Mouse (Mus musculus): Measurements from ENCODE around the gene Gzmk. TPM values are rescaled to one million over a fixed set of nuclear protein-coding genes. Genes with fewer than 3 reads are reported as not detected.

The Gzmk gene
- polyA plus RNA-seq, 1 experiment: not detected

- H3K9me3 ChIP-seq: no peaks in the 10 kb centered on the region; the same call in 1 of the 2 replicates
- no peak overlapping the region for H3K4me3 ChIP-seq (replicated peaks)
- H3K27me3 ChIP-seq (replicated peaks): no peaks in the 10 kb centered on the region
- TF ChIP-seq FLI1 (IDR thresholded peaks at IDR 0.05; ENCODE audit: low read length): no peak
- no peak for TF ChIP-seq GATA1 (IDR thresholded peaks at IDR 0.05; ENCODE audit: borderline replicate concordance, low read length)
- H3K4me1 ChIP-seq: no peaks in the 10 kb centered on the region
- H3K36me3 ChIP-seq (replicated peaks; ENCODE audit: low read length): no peaks in the 10 kb centered on the region
Measured at GRCm38 (mm10) chr13:113174162-113174561, 51.5 kb downstream of the Gzmk start.

GRCm38 (mm10) chr13:113170256-113170655, 55.5 kb downstream of the Gzmk start:
- H3K36me3 ChIP-seq (replicated peaks; ENCODE audit: low read length): no peaks in the 10 kb centered on the region
- no peaks in the 10 kb centered on the region for H3K27me3 ChIP-seq (replicated peaks)
- H3K4me3 ChIP-seq (replicated peaks): no peak overlapping the region
- TF ChIP-seq GATA1 (IDR thresholded peaks at IDR 0.05; ENCODE audit: borderline replicate concordance, low read length): no peak
- TF ChIP-seq FLI1 (IDR thresholded peaks at IDR 0.05; ENCODE audit: low read length): no peak
- no peaks in the 10 kb centered on the region for H3K4me1 ChIP-seq
- H3K9me3 ChIP-seq: no peaks in the 10 kb centered on the region; the same call in 1 of the 2 replicates

GRCm38 (mm10) chr13:113168018-113168534, 57.6 kb downstream of the Gzmk start:
- Histone ChIP-seq H3K27me3 (replicated peaks) (no peaks in the 10 kb centered on the region), H3K36me3 (replicated peaks; ENCODE audit: low read length) (no peaks in the 10 kb centered on the region), H3K4me1 (no peaks in the 10 kb centered on the region), H3K4me3 (replicated peaks) (no peak overlapping the region), H3K9me3 (no peaks in the 10 kb centered on the region; the same call in 1 of the 2 replicates)
- TF ChIP-seq FLI1 (IDR thresholded peaks at IDR 0.05; ENCODE audit: low read length) (no peak), GATA1 (IDR thresholded peaks at IDR 0.05; ENCODE audit: borderline replicate concordance, low read length) (no peak)

GRCm38 (mm10) chr13:113164252-113165005, 61.3 kb downstream of the Gzmk start:
- no peak overlapping the region for H3K4me3 ChIP-seq (replicated peaks)
- TF ChIP-seq GATA1 (IDR thresholded peaks at IDR 0.05; ENCODE audit: borderline replicate concordance, low read length) (no peak), FLI1 (IDR thresholded peaks at IDR 0.05; ENCODE audit: low read length) (no peak)
- H3K36me3 ChIP-seq (replicated peaks; ENCODE audit: low read length): no peaks in the 10 kb centered on the region
- peaks cover 2% of the 10 kb centered on the region; the same call in 1 of the 2 replicates for H3K9me3 ChIP-seq
- no peaks in the 10 kb centered on the region for H3K27me3 ChIP-seq (replicated peaks)
- H3K4me1 ChIP-seq: no peaks in the 10 kb centered on the region

GRCm38 (mm10) chr13:113151556-113151955, 74.2 kb downstream of the Gzmk start:
- Histone ChIP-seq H3K27me3 (replicated peaks) (no peaks in the 10 kb centered on the region), H3K36me3 (replicated peaks; ENCODE audit: low read length) (no peaks in the 10 kb centered on the region), H3K4me3 (replicated peaks) (no peak overlapping the region), H3K9me3 (peaks cover 6% of the 10 kb centered on the region), H3K4me1 (no peaks in the 10 kb centered on the region)
- TF ChIP-seq FLI1 (IDR thresholded peaks at IDR 0.05; ENCODE audit: low read length) (no peak), GATA1 (IDR thresholded peaks at IDR 0.05; ENCODE audit: borderline replicate concordance, low read length) (no peak)

GRCm38 (mm10) chr13:113139597-113139996, 86.1 kb downstream of the Gzmk start:
- Histone ChIP-seq H3K9me3 (no peaks in the 10 kb centered on the region), H3K27me3 (replicated peaks) (no peaks in the 10 kb centered on the region), H3K4me3 (replicated peaks) (no peak overlapping the region), H3K36me3 (replicated peaks; ENCODE audit: low read length) (no peaks in the 10 kb centered on the region), H3K4me1 (no peaks in the 10 kb centered on the region)
- TF ChIP-seq FLI1 (IDR thresholded peaks at IDR 0.05; ENCODE audit: low read length) (no peak), GATA1 (IDR thresholded peaks at IDR 0.05; ENCODE audit: borderline replicate concordance, low read length) (no peak)

- Histone ChIP-seq H3K36me3 (replicated peaks; ENCODE audit: low read length) (no peaks in the 10 kb centered on the region), H3K9me3 (peaks cover 3% of the 10 kb centered on the region; the same call in 1 of the 2 replicates), H3K4me3 (replicated peaks) (no peak overlapping the region), H3K27me3 (replicated peaks) (no peaks in the 10 kb centered on the region), H3K4me1 (no peaks in the 10 kb centered on the region)
- TF ChIP-seq FLI1 (IDR thresholded peaks at IDR 0.05; ENCODE audit: low read length) (no peak), GATA1 (IDR thresholded peaks at IDR 0.05; ENCODE audit: borderline replicate concordance, low read length) (no peak)
Measured at GRCm38 (mm10) chr13:113129974-113130373, 95.7 kb downstream of the Gzmk start.

Other genes starting within 250 kb of the Gzmk start
- 0.67 TPM in 1 of 2 replicates, not detected in the other for gene Ccno, start 238.1 kb downstream of the Gzmk start, polyA plus RNA-seq (2012; ENCODE audit: insufficient read depth, low replicate concordance)
- not detected in 2 replicates for gene Mcidas, start 232.1 kb downstream of the Gzmk start, polyA plus RNA-seq (2012; ENCODE audit: insufficient read depth, low replicate concordance)
- gene Cdc20b, start 190.8 kb downstream of the Gzmk start, polyA plus RNA-seq (2012; ENCODE audit: insufficient read depth, low replicate concordance): not detected in 2 replicates
- gene Gpx8, start 179.5 kb downstream of the Gzmk start, polyA plus RNA-seq (2012; ENCODE audit: insufficient read depth, low replicate concordance): not detected in 2 replicates
- gene Gzma, start 124.9 kb downstream of the Gzmk start, polyA plus RNA-seq (2012; ENCODE audit: insufficient read depth, low replicate concordance): not detected in 2 replicates
- not detected in 2 replicates for gene Esm1, start 16.2 kb downstream of the Gzmk start, polyA plus RNA-seq (2012; ENCODE audit: insufficient read depth, low replicate concordance)
- not detected in 2 replicates for gene BC067074, start 67.3 kb upstream of the Gzmk start, polyA plus RNA-seq (2012; ENCODE audit: insufficient read depth, low replicate concordance)

Measured in megakaryocyte, embryonic 14.5 days (primary cell).